8 mouse cellular contexts compared by ENCODE assay signal in genomic region chr17:21579493-21580175, GRCm38 (mm10). TPM values are rescaled to one million over a fixed set of nuclear protein-coding genes. Genes with fewer than 3 reads are reported as not detected.
DNase-seq lines count a peak whose midpoint lies in the region; ATAC-seq lines count a peak whose summit lies in the region.

No protein-coding gene starts in this region.

- no peak overlapping the region for H3K4me2 ChIP-seq in heart, embryonic 14.5 days (ENCODE audit: low read length)

- no peaks in the 10 kb centered on the region for H3K27me3 ChIP-seq in heart, embryonic 14.5 days (ENCODE audit: control insufficient read depth, insufficient read depth, low read length)
- H3K27me3 ChIP-seq in splenic B cell, adult 2 months (ENCODE audit: control insufficient read depth, insufficient read depth, low read length, poor library complexity, severe bottlenecking) = no peaks in the 10 kb centered on the region; the same call in 1 of the 2 replicates

- no peak overlapping the region for H3K9ac ChIP-seq in heart, embryonic 14.5 days (ENCODE audit: low read length)

- H3K4me1 ChIP-seq in heart, embryonic 14.5 days (ENCODE audit: control insufficient read depth in 2 of 2, insufficient read depth in 2 of 2, low read length in 2 of 2) = no peaks in the 10 kb centered on the region

- H3K36me3 ChIP-seq in heart, embryonic 14.5 days (ENCODE audit: control insufficient read depth, insufficient read depth, low read length) = peaks cover 69% of the 10 kb centered on the region
- 0 out of 2 replicates have a peak, but pooled peaks cover 2% of the 10 kb centered on the region for H3K36me3 ChIP-seq in splenic B cell, adult 2 months (ENCODE audit: control insufficient read depth, insufficient read depth, low read length, poor library complexity, severe bottlenecking)

- H3K4me3 ChIP-seq in heart, embryonic 14.5 days (ENCODE audit: control insufficient read depth in 1 of 2, insufficient read depth in 1 of 2, low read depth in 1 of 2, low read length in 2 of 2) = no peak overlapping the region

- H3K27ac ChIP-seq in heart, embryonic 14.5 days (replicated peaks in 1 of 2; ENCODE audit: control insufficient read depth in 1 of 2, insufficient read depth in 1 of 2, low read depth in 2 of 2, low read length in 2 of 2) = no peak overlapping the region

- H3K9me3 ChIP-seq in heart, embryonic 14.5 days (ENCODE audit: control insufficient read depth, low read length) = no peaks in the 10 kb centered on the region

- 21% methylated on average over 5 of the region's 5 CpGs for WGBS in heart, embryonic 14.5 days

- 0 out of 2 replicates have a peak, but pooled peaks have one; percentile 59 for ATAC-seq in heart, embryonic 14.5 days (ENCODE audit: insufficient number of reproducible peaks, insufficient read depth, low FRiP score, low read depth)
- ATAC-seq in megakaryocyte, adult 5-6 weeks (ENCODE audit: poor library complexity, severe bottlenecking) = peak; percentile 98

- peak; percentile 58 for DNase-seq in gastrocnemius, adult 18-20 months (ENCODE audit: low spot score)
- no peak for DNase-seq in gastrocnemius, postnatal 25 days
- DNase-seq in CD8-positive naive resting alpha-beta T cell, adult 2 months (ENCODE audit: low read depth in 2 of 2, low spot score in 2 of 2) = peak; percentile 48 to 60
- DNase-seq in cerebellum, postnatal 14 days = peak; percentile 58 to 61
- DNase-seq in kidney, postnatal 25 days = peak; percentile 41 to 66
- peak; percentile 85 for DNase-seq in splenic B cell, adult 2 months (ENCODE audit: low read depth, low spot score)

RNA-seq across cellular contexts. Expression of gene Zfp948, which starts 12.8 kb away (rescaled TPM):
- total RNA-seq in gastrocnemius, adult 18-20 months (2021) = 1 to 10 TPM; 2.3 to 3.2 TPM
- 1 to 10 TPM; 1.8 to 3.1 TPM for total RNA-seq in gastrocnemius, postnatal 25 days (2021)
- polyA plus RNA-seq in heart, embryonic 14.5 days (2014; fragmentation: Nextera tagmentation; extraction: Ambion mirVana) = 14.7 and 14.8 TPM in 2 replicates
- total RNA-seq in megakaryocyte, adult 5-6 weeks (2015) = 2.0 and 3.4 TPM in 2 replicates
- 1.8 and 3.0 TPM in 2 replicates for total RNA-seq in megakaryocyte, adult 5-6 weeks (2017)

RNA-seq across cellular contexts. Expression of gene Zfp52, which starts 44.3 kb away (rescaled TPM):
- total RNA-seq in gastrocnemius, adult 18-20 months (2021) = 1 to 10 TPM; 6.4 to 8.7 TPM
- total RNA-seq in gastrocnemius, postnatal 25 days (2021) = 1 to 10 TPM; 3.0 to 6.3 TPM
- polyA plus RNA-seq in heart, embryonic 14.5 days (2014; fragmentation: Nextera tagmentation; extraction: Ambion mirVana) = 3.8 and 4.0 TPM in 2 replicates
- total RNA-seq in megakaryocyte, adult 5-6 weeks (2015) = 20.2 and 25.4 TPM in 2 replicates
- total RNA-seq in megakaryocyte, adult 5-6 weeks (2017) = 31.0 and 36.1 TPM in 2 replicates
